Mouse (Mus musculus) limb, embryonic 11.5 days (tissue): ENCODE results near the gene Tmeff1. TPM values are rescaled to one million over a fixed set of nuclear protein-coding genes. Genes with fewer than 3 reads are reported as not detected.

Source experiments
- ATAC-seq: fragments of 200-750 bp; cut with Nextera tagmentation; 2 replicates; pipeline ENCODE4 v1.8.0; 2017; ENCODE audit warnings: low read depth; ENCODE audit not compliant: insufficient number of reproducible peaks, low FRiP score, low TSS enrichment
- DNase-seq: peaks from one replicate; pipeline ENCODE4 v3.0.0-alpha.2; 2015; ENCODE audit warnings: low spot score
- H3K27ac ChIP-seq: fragments of 300-500 bp; sonication (generic); replicated peaks from 2 replicates; pipeline ENCODE4 v1.5.1; 2014; ENCODE audit warnings: low read depth, mild to moderate bottlenecking, low read length
- H3K27me3 ChIP-seq: fragments of 300-500 bp; sonication (generic); 2 replicates; pipeline ENCODE4 v1.6.1; 2014; ENCODE audit warnings: mild to moderate bottlenecking, low read length, mixed read lengths; ENCODE audit not compliant: control insufficient read depth, insufficient read depth
- H3K36me3 ChIP-seq: fragments of 300-500 bp; sonication (generic); 2 replicates; pipeline ENCODE4 v1.6.1; 2014; ENCODE audit warnings: mild to moderate bottlenecking, low read length, moderate library complexity, mixed read lengths; ENCODE audit not compliant: control insufficient read depth, insufficient read depth
- H3K4me1 ChIP-seq: fragments of 300-500 bp; sonication (generic); 2 replicates; pipeline ENCODE4 v1.6.1; 2014; ENCODE audit warnings: low read length, mixed read lengths; ENCODE audit not compliant: control insufficient read depth, insufficient read depth
- H3K4me2 ChIP-seq: fragments of 300-500 bp; sonication (generic); 2 replicates; pipeline ENCODE4 v1.6.1; 2014; ENCODE audit warnings: low read depth, mild to moderate bottlenecking, moderate library complexity; ENCODE audit not compliant: severe bottlenecking
- H3K4me3 ChIP-seq: fragments of 300-500 bp; sonication (generic); 2 replicates; pipeline ENCODE4 v1.5.1; 2014; ENCODE audit warnings: low read depth, low read length
- H3K9ac ChIP-seq: fragments of 300-500 bp; sonication (generic); 2 replicates; pipeline ENCODE4 v1.6.1; 2014; ENCODE audit warnings: mild to moderate bottlenecking, low read length
- H3K9me3 ChIP-seq: fragments of 300-500 bp; sonication (generic); 2 replicates; pipeline ENCODE4 v1.6.1; 2016; ENCODE audit warnings: low read length; ENCODE audit not compliant: control insufficient read depth
- WGBS: fragments of 180-500 bp; shearing (Covaris S2); extraction: QIAGEN DNeasy Blood & Tissue Kit; methylation state at CpG from one replicate; pipeline ENCODE4 v1.1.7; 2014; 5-methylcytosine and 5-hydroxymethylcytosine counted together
- polyA plus RNA-seq: library from polyadenylated mRNA; unstranded; fragments of >200 nt; fragmentation: Nextera tagmentation; extraction: Ambion mirVana; gene quantifications from 2 replicates; pipeline ENCODE4 v1.2.1, GENCODE M21; 2014

The Tmeff1 gene
- polyA plus RNA-seq, 1 experiment from 2014 or later, result 128 TPM

GRCm38 (mm10) chr4:48660619-48661575 is 75.9 kb downstream of the Tmeff1 start:
- no peak overlapping the region for H3K27ac ChIP-seq
- H3K4me2 ChIP-seq, result no peak overlapping the region
- H3K9ac ChIP-seq, result no peak overlapping the region
- no peak for ATAC-seq
- H3K4me1 ChIP-seq, result no peaks in the 10 kb centered on the region
- DNase-seq, result no peak
- 95% methylated on average over 7 of the region's 7 CpGs for WGBS
- no peaks in the 10 kb centered on the region for H3K9me3 ChIP-seq
- H3K27me3 ChIP-seq, result no peaks in the 10 kb centered on the region
- peaks cover 13% of the 10 kb centered on the region for H3K36me3 ChIP-seq
- no peak overlapping the region for H3K4me3 ChIP-seq

GRCm38 (mm10) chr4:48663271-48663670 is 78.3 kb downstream of the Tmeff1 start, which contains the start of gene Cavin4:
Gene Cavin4, plus strand, starts transcription at chr4:48663514.
- Histone ChIP-seq H3K9ac (no peak within 1 kb of the TSS), H3K27ac (no peak within 1 kb of the TSS), H3K4me3 (no peak within 1 kb of the TSS), H3K4me2 (no peak within 1 kb of the TSS), H3K9me3 (no peaks in the 10 kb centered on the region), H3K4me1 (no peaks in the 10 kb centered on the region), H3K36me3 (peaks cover 13% of the 10 kb centered on the region), H3K27me3 (no peaks in the 10 kb centered on the region)
- no peak for ATAC-seq
- WGBS, result 89% methylated on average over 10 of the region's 10 CpGs
- no peak for DNase-seq

GRCm38 (mm10) chr4:48664021-48664420 is 79.0 kb downstream of the Tmeff1 start:
- Histone ChIP-seq H3K4me2 (no peak overlapping the region), H3K27ac (no peak overlapping the region), H3K4me1 (no peaks in the 10 kb centered on the region), H3K9me3 (no peaks in the 10 kb centered on the region), H3K36me3 (peaks cover 11% of the 10 kb centered on the region), H3K27me3 (no peaks in the 10 kb centered on the region), H3K4me3 (no peak overlapping the region), H3K9ac (no peak overlapping the region)
- ATAC-seq, result no peak
- WGBS, result 90% methylated on average over 6 of the region's 6 CpGs
- no peak for DNase-seq

- peaks cover 8% of the 10 kb centered on the region for H3K36me3 ChIP-seq
- WGBS, result 87% methylated on average over 6 of the region's 6 CpGs
Measured at GRCm38 (mm10) chr4:48667279-48667678, 82.3 kb downstream of the Tmeff1 start.

GRCm38 (mm10) chr4:48672915-48673314 is 87.9 kb downstream of the Tmeff1 start:
- no peaks in the 10 kb centered on the region for H3K4me1 ChIP-seq
- DNase-seq, result no peak
- no peaks in the 10 kb centered on the region for H3K9me3 ChIP-seq
- H3K36me3 ChIP-seq, result peaks cover 4% of the 10 kb centered on the region; the same call in 1 of the 2 replicates
- ATAC-seq, result no peak
- H3K4me2 ChIP-seq, result no peak overlapping the region
- H3K9ac ChIP-seq, result no peak overlapping the region
- WGBS, result 92% methylated on average over 5 of the region's 5 CpGs
- no peak overlapping the region for H3K27ac ChIP-seq
- H3K4me3 ChIP-seq, result no peak overlapping the region
- no peaks in the 10 kb centered on the region for H3K27me3 ChIP-seq

More at GRCm38 (mm10) chr4:48667279-48667678, 82.3 kb downstream of the Tmeff1 start:
- H3K4me3 ChIP-seq, result no peak overlapping the region
- H3K9me3 ChIP-seq, result no peaks in the 10 kb centered on the region
- no peaks in the 10 kb centered on the region for H3K27me3 ChIP-seq
- no peak overlapping the region for H3K27ac ChIP-seq
- no peaks in the 10 kb centered on the region for H3K4me1 ChIP-seq
- ATAC-seq (no peak), DNase-seq (no peak)
- no peak overlapping the region for H3K9ac ChIP-seq
- H3K4me2 ChIP-seq, result no peak overlapping the region

- H3K4me3 ChIP-seq, result no peak overlapping the region
- no peak overlapping the region for H3K27ac ChIP-seq
- ATAC-seq (no peak), DNase-seq (no peak)
- H3K27me3 ChIP-seq, result no peaks in the 10 kb centered on the region
- no peak overlapping the region for H3K9ac ChIP-seq
- no peaks in the 10 kb centered on the region for H3K4me1 ChIP-seq
- H3K4me2 ChIP-seq, result no peak overlapping the region
- peaks cover 4% of the 10 kb centered on the region; the same call in 1 of the 2 replicates for H3K36me3 ChIP-seq
- H3K9me3 ChIP-seq, result no peaks in the 10 kb centered on the region
- 93% methylated on average over 7 of the region's 7 CpGs for WGBS
Measured at GRCm38 (mm10) chr4:48674412-48674811, 89.4 kb downstream of the Tmeff1 start.

- H3K36me3 ChIP-seq, result peaks cover 4% of the 10 kb centered on the region; the same call in 1 of the 2 replicates
- whole genome bisulfite sequencing, result 93% methylated on average over 13 of the region's 13 CpGs
- no peaks in the 10 kb centered on the region for H3K27me3 ChIP-seq
- H3K4me2 ChIP-seq, result no peak overlapping the region
- no peak overlapping the region for H3K4me3 ChIP-seq
- H3K27ac ChIP-seq, result no peak overlapping the region
- H3K9ac ChIP-seq, result no peak overlapping the region
- H3K4me1 ChIP-seq, result no peaks in the 10 kb centered on the region
- no peaks in the 10 kb centered on the region for H3K9me3 ChIP-seq
- ATAC-seq, result no peak
- DNase-seq, result peak; percentile 19
Measured at GRCm38 (mm10) chr4:48676570-48677185, 91.7 kb downstream of the Tmeff1 start.

GRCm38 (mm10) chr4:48677276-48677675 is 92.3 kb downstream of the Tmeff1 start:
- no peak for ATAC-seq
- peak; percentile 21 for DNase-seq
- 95% methylated on average over 8 of the region's 8 CpGs for WGBS

More at GRCm38 (mm10) chr4:48677276-48677675, 92.3 kb downstream of the Tmeff1 start:
- Histone ChIP-seq H3K4me1 (no peaks in the 10 kb centered on the region), H3K36me3 (peaks cover 4% of the 10 kb centered on the region; the same call in 1 of the 2 replicates), H3K27ac (no peak overlapping the region), H3K4me2 (no peak overlapping the region), H3K4me3 (no peak overlapping the region), H3K27me3 (no peaks in the 10 kb centered on the region), H3K9me3 (no peaks in the 10 kb centered on the region), H3K9ac (no peak overlapping the region)
